Mouse (Mus musculus): ENCODE results near the gene Fam71e1.

Fam71e1 gene

DNA sequence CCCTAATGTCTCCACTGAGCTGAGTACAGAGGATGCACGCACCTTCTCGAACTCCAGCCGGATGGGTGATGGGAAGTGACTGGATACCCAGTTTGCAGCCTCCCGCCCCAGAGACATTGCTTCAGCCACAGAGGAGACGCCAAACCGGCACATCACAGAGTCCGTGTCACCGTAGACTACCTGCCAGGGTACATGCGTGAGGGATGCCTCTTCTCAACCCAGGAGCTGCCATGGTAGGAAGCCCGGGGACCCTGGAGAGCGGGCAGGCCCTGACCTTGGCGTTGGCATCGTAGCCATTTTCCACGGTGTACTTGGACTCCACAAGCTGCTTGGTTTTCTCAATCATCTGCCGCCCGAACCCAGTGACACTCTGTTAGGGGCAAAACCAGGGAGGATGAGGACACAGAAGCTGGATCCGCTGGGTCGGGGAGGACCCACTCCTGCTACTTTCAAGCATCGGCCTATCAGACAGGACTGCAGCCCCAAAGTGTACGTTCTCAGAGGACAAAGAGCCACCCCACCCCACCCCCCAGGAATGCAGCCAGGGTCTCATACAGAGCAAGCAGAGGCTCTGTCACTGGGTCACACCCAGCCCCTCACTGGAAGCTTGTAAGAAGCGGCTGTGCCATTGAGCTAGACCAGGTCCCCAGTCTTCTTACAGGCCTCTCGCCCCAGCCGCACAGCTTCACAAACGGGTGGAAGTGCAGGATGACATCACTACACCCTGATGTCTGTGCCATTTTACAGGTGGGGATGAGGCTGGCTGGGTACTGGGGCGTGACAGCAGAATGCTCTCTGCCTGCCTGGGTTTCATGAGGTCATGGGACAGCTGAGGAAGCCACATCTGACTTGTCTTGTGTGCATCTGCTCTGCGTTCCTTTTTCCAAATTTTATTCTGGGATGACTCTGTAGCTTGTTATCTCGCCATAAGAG lies 39.5 kb downstream of the Fam71e1 start:
- no peak for DNase-seq (ENCODE audit: low spot score)

DNA sequence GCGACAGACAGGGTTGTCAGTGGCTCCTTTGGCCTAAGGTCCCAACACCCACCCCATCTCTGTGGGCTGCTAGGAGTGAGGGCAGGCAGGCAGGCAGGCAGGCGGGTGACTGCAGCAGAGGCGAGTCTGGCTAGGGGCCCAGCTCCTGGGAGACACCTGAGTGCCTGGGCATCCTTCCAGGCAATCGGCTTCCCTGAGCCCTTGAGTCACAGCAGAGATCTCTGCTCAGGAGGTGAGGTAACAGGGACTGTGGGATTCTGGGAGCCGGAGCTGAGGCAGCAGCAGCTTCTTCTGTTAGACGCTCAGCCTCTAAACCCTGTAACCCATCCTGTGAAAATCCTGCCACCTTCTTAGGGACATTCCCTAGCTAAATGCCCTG lies 40.2 kb downstream of the Fam71e1 start:
- DNase-seq (ENCODE audit: low spot score) = no peak

DNA sequence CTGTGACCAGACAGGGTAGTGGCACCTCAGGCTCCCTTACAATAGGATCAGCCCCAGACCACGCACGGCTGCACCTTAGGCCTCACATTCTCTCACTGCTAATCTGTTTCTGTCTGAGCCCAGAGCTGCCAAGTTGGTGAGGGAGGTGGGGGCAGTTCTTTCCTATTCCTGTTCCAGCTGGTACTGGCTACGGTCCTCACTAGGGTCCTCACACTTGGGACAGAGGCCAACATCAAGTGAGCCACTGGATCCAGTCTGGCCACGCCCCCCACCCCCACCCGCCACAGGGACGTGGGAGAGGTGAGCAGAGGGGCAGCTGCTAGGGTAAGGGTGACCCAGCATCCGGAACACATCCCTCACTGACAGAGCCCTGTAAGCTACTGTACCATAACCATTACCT lies 40.6 kb downstream of the Fam71e1 start:
- no peak for DNase-seq (ENCODE audit: low spot score)

DNA sequence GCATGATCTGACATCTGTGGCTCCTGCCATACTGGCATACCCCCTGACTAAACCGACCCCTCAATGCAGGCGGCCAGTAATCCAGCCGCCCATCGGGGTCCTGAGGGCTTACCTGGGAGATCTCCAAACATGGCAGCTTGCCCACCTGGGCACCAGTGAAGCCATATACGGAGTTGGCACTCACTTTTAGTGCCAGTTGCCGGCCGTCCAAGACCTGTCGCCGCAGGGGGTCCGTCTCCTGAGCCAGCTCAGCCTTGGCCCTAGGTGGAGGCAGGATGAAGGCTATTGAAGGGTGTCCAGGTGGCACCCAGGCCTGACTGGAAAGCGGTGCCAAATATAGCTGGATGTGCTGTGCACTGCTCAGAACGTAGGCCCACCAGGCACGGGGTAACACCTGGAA lies 41.1 kb downstream of the Fam71e1 start:
- DNase-seq (ENCODE audit: low spot score) = no peak

DNA sequence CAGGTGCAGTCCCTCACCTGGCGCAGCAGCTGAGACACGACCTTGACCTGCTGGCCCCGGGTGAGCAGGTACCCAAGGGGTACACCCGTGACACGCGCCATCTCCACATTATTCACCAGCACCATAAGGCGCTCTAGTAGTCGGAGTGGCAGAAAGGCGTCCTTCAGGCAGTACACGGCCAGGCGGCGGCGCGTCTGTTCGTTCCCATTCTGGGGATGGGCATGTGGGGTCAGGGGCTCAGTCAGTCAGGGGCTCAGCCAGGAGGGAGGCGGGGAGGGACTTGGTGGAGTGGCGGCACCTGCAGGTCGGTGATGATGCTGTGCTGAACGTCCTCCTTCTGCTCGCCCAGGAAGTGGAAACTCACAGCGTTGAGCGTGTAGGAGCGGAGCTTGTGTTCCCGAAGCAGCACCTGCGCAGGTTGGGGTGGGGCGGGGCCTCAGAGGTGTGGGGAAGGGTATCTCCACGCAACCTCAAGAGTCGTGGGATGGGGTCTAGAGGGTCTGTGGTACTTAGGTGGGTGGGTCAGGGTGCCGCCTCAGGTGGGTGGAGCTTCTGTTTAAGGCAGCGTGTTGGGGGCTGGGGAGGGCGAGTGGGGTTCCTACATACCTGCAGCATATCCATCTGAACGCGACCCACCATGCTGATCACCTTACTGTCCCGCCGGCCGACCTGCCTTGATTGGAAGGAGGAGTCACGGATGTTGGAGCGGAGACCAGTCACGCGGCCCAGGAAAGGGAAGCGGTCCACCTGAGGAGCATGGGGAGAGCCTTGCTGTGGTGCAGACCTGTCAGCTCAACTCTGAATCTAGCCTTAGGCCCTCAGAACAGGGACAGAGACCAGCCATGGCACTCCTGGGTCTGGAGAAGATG lies 42.6 kb downstream of the Fam71e1 start:
- no peak for DNase-seq (ENCODE audit: low spot score)

DNA sequence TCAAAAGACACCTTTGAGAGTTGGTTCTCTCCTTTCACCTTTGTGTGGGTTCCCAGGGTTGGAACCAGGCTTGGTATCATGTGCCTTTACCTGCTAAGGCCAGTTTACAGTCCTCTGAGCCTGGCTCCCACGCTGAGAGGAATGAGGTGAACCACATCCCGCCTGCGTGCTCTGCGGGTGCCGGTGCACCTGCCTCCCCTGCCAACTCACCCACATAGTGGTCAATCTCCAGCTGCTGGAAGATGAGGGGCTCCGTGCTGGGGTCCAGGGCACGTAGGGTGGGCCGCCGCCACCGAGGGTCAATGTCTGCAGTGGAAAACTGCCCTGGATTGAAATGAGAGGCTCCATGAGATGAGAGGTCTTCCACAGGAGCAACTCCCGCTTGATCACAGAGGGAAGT lies 46.2 kb downstream of the Fam71e1 start:
- no peak for DNase-seq (ENCODE audit: low spot score)

DNA sequence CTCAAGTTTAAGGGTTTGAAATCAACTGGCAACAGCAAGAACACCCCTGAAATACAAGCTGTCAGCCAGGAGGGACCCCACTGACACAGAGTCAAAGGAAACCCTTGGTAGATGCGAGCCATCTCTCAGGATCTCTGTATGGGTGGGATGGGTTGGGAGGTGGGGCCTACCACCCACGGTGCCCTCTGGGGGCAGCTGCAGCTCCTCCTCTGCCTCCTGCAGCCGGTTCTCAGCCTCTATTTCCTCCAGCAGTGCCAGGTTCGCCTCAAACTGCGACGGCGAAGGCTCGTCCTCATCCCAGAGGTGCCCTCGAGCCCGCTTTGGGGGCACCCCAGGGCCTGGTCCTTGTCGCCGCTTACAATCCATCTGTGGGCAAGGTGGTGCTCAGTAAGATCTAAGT lies 46.7 kb downstream of the Fam71e1 start:
- no peak for DNase-seq (ENCODE audit: low spot score)

DNA sequence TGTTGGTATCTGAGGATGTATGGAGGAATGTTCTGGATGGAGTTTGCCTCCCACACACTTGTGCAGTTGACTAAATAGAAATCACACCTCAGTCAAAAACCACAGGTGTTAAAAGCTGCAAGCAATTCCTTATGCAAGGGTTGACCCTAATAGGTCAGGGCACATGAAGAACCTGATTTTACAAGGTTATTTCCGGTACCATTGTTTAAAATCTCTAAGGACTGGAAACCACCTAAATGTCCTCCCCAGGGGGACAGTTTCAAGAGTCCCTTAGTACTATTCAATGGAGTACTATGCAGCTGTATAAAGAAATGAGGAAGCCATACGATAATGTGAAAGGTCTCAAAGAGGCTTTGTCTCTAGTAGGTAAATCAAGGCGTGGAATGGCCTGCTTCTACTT lies 49.9 kb downstream of the Fam71e1 start:
- no peak for DNase-seq (ENCODE audit: low spot score)

DNA sequence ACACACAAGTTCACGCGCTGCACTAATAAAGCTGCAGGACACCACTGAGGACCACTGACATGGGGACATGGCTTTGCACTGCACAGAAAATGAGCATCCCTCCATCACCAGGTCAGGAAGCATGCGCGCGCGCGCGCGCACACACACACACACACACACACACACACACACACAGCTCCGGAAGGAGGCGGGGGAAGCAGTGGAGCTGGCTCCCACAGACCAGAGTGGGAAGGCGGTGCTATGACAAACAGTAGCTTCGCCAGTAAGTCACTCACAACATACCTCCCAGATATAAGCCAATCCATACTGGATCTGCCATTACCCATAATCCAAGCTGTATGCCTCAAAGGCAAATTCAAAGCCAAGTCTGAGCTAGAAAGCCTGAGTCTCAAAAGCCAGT lies 50.7 kb downstream of the Fam71e1 start:
- no peak for DNase-seq (ENCODE audit: low spot score)

DNA sequence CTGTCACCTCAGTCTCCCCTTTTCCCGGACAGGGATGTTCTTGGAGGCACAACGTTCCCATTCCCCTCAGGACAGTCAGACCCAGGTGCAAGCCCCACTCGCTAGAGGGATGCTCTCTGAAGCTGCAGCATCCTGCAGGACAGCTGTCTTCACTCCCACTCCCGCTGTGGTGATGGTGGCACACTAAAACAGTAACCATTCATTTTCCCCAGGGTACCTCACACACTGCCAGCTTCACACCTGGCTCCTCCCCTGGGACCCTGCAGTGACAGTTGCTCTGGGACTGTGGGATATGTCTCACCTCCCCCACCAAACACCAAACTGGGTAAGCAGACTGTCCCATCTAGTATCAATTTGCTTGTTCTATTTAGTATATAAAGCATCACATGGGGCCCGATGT lies 51.3 kb downstream of the Fam71e1 start:
- no peak for DNase-seq (ENCODE audit: low spot score)

DNA sequence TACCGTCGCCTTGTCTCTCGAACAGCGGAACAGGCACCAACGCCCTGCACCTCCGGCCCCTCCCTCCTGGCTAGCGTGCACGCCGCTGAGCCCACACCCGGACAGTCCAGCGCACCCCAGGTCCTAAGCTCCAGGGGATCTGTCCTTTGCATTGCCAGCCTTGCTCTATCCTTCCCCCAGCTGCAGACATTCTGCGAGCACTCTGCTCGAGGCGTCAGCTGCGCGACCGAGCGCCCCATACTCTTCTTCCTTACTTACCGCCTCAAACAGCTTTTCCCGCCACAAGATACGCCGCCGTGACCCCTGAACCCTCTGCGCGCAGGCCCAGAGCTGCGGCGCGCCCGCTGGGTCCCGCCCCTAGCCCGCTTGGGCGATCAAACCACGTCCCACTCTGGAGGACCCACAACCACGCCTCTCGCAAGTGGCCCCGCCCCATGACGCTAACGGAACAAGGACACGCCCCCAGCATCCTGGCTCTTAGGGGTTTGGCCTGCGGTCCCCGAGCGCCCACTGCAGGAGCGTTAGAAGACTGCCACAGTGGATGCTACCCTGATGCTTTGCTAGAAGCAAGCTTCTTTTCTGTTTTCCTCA lies 52.2 kb downstream of the Fam71e1 start, which contains the start of gene Pold1:
TSS of gene Pold1 (minus strand) at position 353 of the 591 bp plus-strand sequence.
- peak; percentile 99 for DNase-seq (ENCODE audit: low spot score)

DNA sequence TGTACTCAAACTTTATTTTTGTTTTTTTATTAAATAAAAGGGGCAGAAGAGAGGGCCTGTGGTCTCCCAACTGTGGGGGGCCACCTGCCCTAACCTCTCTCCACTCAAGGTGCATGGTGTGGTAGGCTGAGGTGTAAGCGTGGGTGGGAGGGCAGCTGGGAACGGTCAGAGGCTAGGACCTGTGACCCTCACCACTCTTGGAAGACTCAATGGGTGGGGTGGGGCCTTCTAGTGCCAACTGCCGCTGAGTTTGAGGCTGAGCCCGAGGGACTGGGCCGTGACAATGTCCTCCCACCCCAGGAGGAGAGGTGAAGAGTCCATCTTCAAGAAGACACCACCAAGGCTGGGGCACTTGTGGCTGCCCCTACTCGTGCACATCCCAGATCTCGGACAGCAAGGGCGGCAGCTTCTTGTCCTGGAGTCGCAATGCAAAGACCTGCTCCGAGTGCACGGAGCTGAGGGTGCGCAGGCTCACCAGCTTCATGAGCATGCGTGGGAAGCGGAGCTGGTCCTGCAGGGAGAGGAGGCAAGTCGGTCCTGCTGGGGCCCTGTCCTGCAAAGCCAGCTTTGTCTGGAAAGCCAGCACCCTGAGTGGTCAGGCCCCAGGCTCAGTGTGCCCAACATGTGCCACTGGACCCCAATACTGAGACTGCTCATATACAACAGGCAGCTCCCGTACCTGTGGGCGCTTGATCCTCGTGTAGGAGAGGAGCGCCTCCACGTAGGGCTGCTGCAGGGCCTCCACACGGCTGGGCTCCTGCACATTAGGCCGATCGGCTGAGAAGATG lies 53.4 kb downstream of the Fam71e1 start:
- DNase-seq (ENCODE audit: low spot score) = no peak

DNA sequence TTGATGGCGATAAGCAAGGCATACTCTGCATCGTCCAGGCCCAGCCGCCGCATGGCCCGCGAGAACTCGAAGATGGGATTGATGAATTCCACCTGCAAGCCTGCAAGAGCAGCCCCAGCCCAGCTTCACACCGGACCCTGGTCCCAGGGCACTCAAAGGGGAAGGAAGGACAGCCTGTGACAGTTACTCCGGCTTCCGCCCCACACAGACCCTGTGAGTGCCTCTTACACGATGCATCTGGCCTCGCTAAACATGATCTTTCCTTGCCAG lies 54.0 kb downstream of the Fam71e1 start:
- DNase-seq (ENCODE audit: low spot score) = no peak

Data from ovary, postnatal 14 days (tissue).